Mouse (Mus musculus) midbrain, embryonic 12.5 days (tissue): ENCODE data around the gene Cfap157. TPM values are rescaled to one million over a fixed set of nuclear protein-coding genes. Genes with fewer than 3 reads are reported as not detected.

Source experiments
- ATAC-seq: fragments of 200-750 bp; cut with Nextera tagmentation; 2 replicates; pipeline ENCODE4 v1.8.0; 2017; ENCODE audit warnings: low read depth, moderate TSS enrichment, moderate library complexity; ENCODE audit not compliant: low FRiP score
- H3K27ac ChIP-seq: fragments of 300-500 bp; sonication (generic); replicated peaks from 2 replicates; pipeline ENCODE4 v1.5.1; 2016; ENCODE audit warnings: mild to moderate bottlenecking
- H3K27me3 ChIP-seq: fragments of 300-500 bp; sonication (generic); 2 replicates; pipeline ENCODE4 v1.6.1; 2016; ENCODE audit warnings: mild to moderate bottlenecking
- H3K36me3 ChIP-seq: fragments of 300-500 bp; sonication (generic); 2 replicates; pipeline ENCODE4 v1.6.1; 2016
- H3K4me1 ChIP-seq: fragments of 300-500 bp; sonication (generic); 2 replicates; pipeline ENCODE4 v1.6.1; 2016
- H3K4me2 ChIP-seq: fragments of 300-500 bp; sonication (generic); replicated peaks from 2 replicates; pipeline ENCODE4 v1.6.1; 2016; ENCODE audit warnings: mild to moderate bottlenecking, moderate library complexity
- H3K4me3 ChIP-seq: fragments of 300-500 bp; sonication (generic); 2 replicates; pipeline ENCODE4 v1.5.1; 2016; ENCODE audit warnings: mild to moderate bottlenecking
- H3K9ac ChIP-seq: fragments of 300-500 bp; sonication (generic); replicated peaks from 2 replicates; pipeline ENCODE4 v1.6.1; 2016; ENCODE audit warnings: mild to moderate bottlenecking, moderate library complexity
- H3K9me3 ChIP-seq: fragments of 300-500 bp; sonication (generic); 2 replicates; pipeline ENCODE4 v1.6.1; 2016; ENCODE audit warnings: mild to moderate bottlenecking
- WGBS: fragments of 180-500 bp; shearing (Covaris S2); methylation state at CpG from one replicate; pipeline ENCODE4 v1.1.7; 2016; 5-methylcytosine and 5-hydroxymethylcytosine counted together
- polyA plus RNA-seq: library from polyadenylated mRNA; unstranded; fragments of >200 nt; fragmentation: Nextera tagmentation; extraction: Ambion mirVana; gene quantifications from 2 replicates; pipeline ENCODE4 v1.2.1, GENCODE M21; 2016

Gene Cfap157
- polyA plus RNA-seq, 1 experiment from 2014 or later: 0.64 TPM

GRCm38 (mm10) chr2:32742173-32742531 lies 42.1 kb downstream of the Cfap157 start:
- Histone ChIP-seq H3K4me2 (peak overlapping the region; percentile 99), H3K27me3 (0 out of 2 replicates have a peak, but pooled peaks cover 9% of the 10 kb centered on the region), H3K9ac (peak overlapping the region; percentile 86), H3K4me1 (peaks cover 32% of the 10 kb centered on the region), H3K36me3 (peaks cover 23% of the 10 kb centered on the region), H3K27ac (peak overlapping the region; percentile 87), H3K4me3 (peak overlapping the region; percentile 87), H3K9me3 (no peaks in the 10 kb centered on the region)
- WGBS: 6% methylated on average over 17 of the region's 18 CpGs
- peak; percentile 92 for ATAC-seq

- H3K4me3 ChIP-seq: peak overlapping the region; percentile 87
- 2% methylated on average over 47 of the region's 58 CpGs for WGBS
- no peaks in the 10 kb centered on the region for H3K9me3 ChIP-seq
- 0 out of 2 replicates have a peak, but pooled peaks cover 9% of the 10 kb centered on the region for H3K27me3 ChIP-seq
- peaks cover 17% of the 10 kb centered on the region for H3K36me3 ChIP-seq
- peak overlapping the region; percentile 86 for H3K9ac ChIP-seq
- H3K27ac ChIP-seq: peak overlapping the region; percentile 87
- H3K4me1 ChIP-seq: peaks cover 32% of the 10 kb centered on the region
- peak; percentile 83 for ATAC-seq
- peak overlapping the region; percentile 99 for H3K4me2 ChIP-seq
Observed at GRCm38 (mm10) chr2:32741273-32742172, 42.7 kb downstream of the Cfap157 start.

GRCm38 (mm10) chr2:32740916-32741272 lies 43.3 kb downstream of the Cfap157 start, which contains the start of gene 6330409D20Rik:
Gene 6330409D20Rik (minus strand): TSS chr2:32741016.
- WGBS: 5% methylated on average over 11 of the region's 11 CpGs

GRCm38 (mm10) chr2:32739311-32739710 lies 44.9 kb downstream of the Cfap157 start:
- ATAC-seq: no peak
- H3K4me3 ChIP-seq: no peak overlapping the region
- 0 out of 2 replicates have a peak overlapping the region, but pooled peaks have one; percentile 8 for H3K9ac ChIP-seq
- no peak overlapping the region for H3K4me2 ChIP-seq
- no peak overlapping the region for H3K27ac ChIP-seq
- no peaks in the 10 kb centered on the region for H3K9me3 ChIP-seq
- WGBS: 87% methylated on average over 4 of the region's 4 CpGs
- H3K36me3 ChIP-seq: no peaks in the 10 kb centered on the region
- H3K4me1 ChIP-seq: peaks cover 37% of the 10 kb centered on the region
- 0 out of 2 replicates have a peak, but pooled peaks cover 9% of the 10 kb centered on the region for H3K27me3 ChIP-seq

More at GRCm38 (mm10) chr2:32740916-32741272, 43.3 kb downstream of the Cfap157 start, which contains the start of gene 6330409D20Rik:
- Histone ChIP-seq H3K27me3 (0 out of 2 replicates have a peak, but pooled peaks cover 9% of the 10 kb centered on the region), H3K4me1 (peaks cover 32% of the 10 kb centered on the region), H3K9ac (peak within 1 kb of the TSS; percentile 86), H3K4me2 (peak within 1 kb of the TSS; percentile 99), H3K9me3 (no peaks in the 10 kb centered on the region), H3K4me3 (peak within 1 kb of the TSS; percentile 87), H3K27ac (peak within 1 kb of the TSS; percentile 87), H3K36me3 (peaks cover 10% of the 10 kb centered on the region)
- ATAC-seq: no peak

GRCm38 (mm10) chr2:32737008-32737407 lies 47.2 kb downstream of the Cfap157 start:
- Histone ChIP-seq H3K36me3 (no peaks in the 10 kb centered on the region), H3K9me3 (no peaks in the 10 kb centered on the region), H3K27ac (no peak overlapping the region), H3K9ac (no peak overlapping the region; the same call in 1 of the 2 replicates), H3K4me3 (no peak overlapping the region), H3K4me2 (no peak overlapping the region), H3K27me3 (no peaks in the 10 kb centered on the region), H3K4me1 (peaks cover 23% of the 10 kb centered on the region)
- WGBS: 41% methylated on average over 6 of the region's 6 CpGs
- ATAC-seq: no peak

GRCm38 (mm10) chr2:32736306-32736829 lies 47.9 kb downstream of the Cfap157 start:
- no peak overlapping the region; the same call in 1 of the 2 replicates for H3K9ac ChIP-seq
- ATAC-seq: no peak
- no peak overlapping the region for H3K27ac ChIP-seq
- no peaks in the 10 kb centered on the region for H3K9me3 ChIP-seq
- H3K4me3 ChIP-seq: no peak overlapping the region
- peaks cover 17% of the 10 kb centered on the region for H3K4me1 ChIP-seq
- 41% methylated on average over 3 of the region's 3 CpGs for WGBS
- no peaks in the 10 kb centered on the region for H3K27me3 ChIP-seq
- H3K4me2 ChIP-seq: no peak overlapping the region
- H3K36me3 ChIP-seq: no peaks in the 10 kb centered on the region

GRCm38 (mm10) chr2:32734933-32735332 lies 49.3 kb downstream of the Cfap157 start:
- WGBS: 60% methylated on average over 4 of the region's 4 CpGs
- Histone ChIP-seq H3K4me3 (no peak overlapping the region), H3K9me3 (no peaks in the 10 kb centered on the region), H3K9ac (no peak overlapping the region), H3K4me1 (peaks cover 6% of the 10 kb centered on the region; the same call in 1 of the 2 replicates), H3K36me3 (no peaks in the 10 kb centered on the region), H3K27me3 (no peaks in the 10 kb centered on the region), H3K27ac (0 out of 2 replicates have a peak overlapping the region, but pooled peaks have one; percentile 25), H3K4me2 (no peak overlapping the region)
- ATAC-seq: no peak

GRCm38 (mm10) chr2:32734480-32734879 lies 49.7 kb downstream of the Cfap157 start:
- ATAC-seq: no peak
- peaks cover 6% of the 10 kb centered on the region; the same call in 1 of the 2 replicates for H3K4me1 ChIP-seq
- H3K9ac ChIP-seq: no peak overlapping the region

GRCm38 (mm10) chr2:32732695-32733094 lies 51.5 kb downstream of the Cfap157 start:
- ATAC-seq: no peak
- Histone ChIP-seq H3K4me2 (no peak overlapping the region), H3K4me1 (peaks cover 6% of the 10 kb centered on the region; the same call in 1 of the 2 replicates), H3K27ac (no peak overlapping the region), H3K27me3 (no peaks in the 10 kb centered on the region), H3K9ac (no peak overlapping the region), H3K4me3 (no peak overlapping the region), H3K9me3 (no peaks in the 10 kb centered on the region), H3K36me3 (no peaks in the 10 kb centered on the region)
- WGBS: 80% methylated on average over 6 of the region's 6 CpGs

More at GRCm38 (mm10) chr2:32734480-32734879, 49.7 kb downstream of the Cfap157 start:
- 0 out of 2 replicates have a peak overlapping the region, but pooled peaks have one; percentile 25 for H3K27ac ChIP-seq
- H3K36me3 ChIP-seq: no peaks in the 10 kb centered on the region
- WGBS: 27% methylated on average over 4 of the region's 4 CpGs
- H3K27me3 ChIP-seq: no peaks in the 10 kb centered on the region
- H3K4me3 ChIP-seq: no peak overlapping the region
- H3K9me3 ChIP-seq: no peaks in the 10 kb centered on the region
- H3K4me2 ChIP-seq: no peak overlapping the region

GRCm38 (mm10) chr2:32731911-32732310 lies 52.3 kb downstream of the Cfap157 start:
- ATAC-seq: no peak

GRCm38 (mm10) chr2:32730854-32731253 lies 53.4 kb downstream of the Cfap157 start:
- Histone ChIP-seq H3K4me1 (peaks cover 9% of the 10 kb centered on the region; the same call in 1 of the 2 replicates), H3K4me2 (no peak overlapping the region), H3K4me3 (no peak overlapping the region), H3K9ac (no peak overlapping the region), H3K9me3 (no peaks in the 10 kb centered on the region), H3K36me3 (no peaks in the 10 kb centered on the region), H3K27me3 (no peaks in the 10 kb centered on the region), H3K27ac (no peak overlapping the region)
- WGBS: 56% methylated on average over 11 of the region's 11 CpGs
- no peak for ATAC-seq

More at GRCm38 (mm10) chr2:32731911-32732310, 52.3 kb downstream of the Cfap157 start:
- WGBS: 80% methylated on average over 4 of the region's 4 CpGs
- H3K36me3 ChIP-seq: no peaks in the 10 kb centered on the region
- no peak overlapping the region for H3K27ac ChIP-seq
- H3K9me3 ChIP-seq: no peaks in the 10 kb centered on the region
- H3K4me3 ChIP-seq: no peak overlapping the region
- H3K9ac ChIP-seq: no peak overlapping the region
- peaks cover 9% of the 10 kb centered on the region; the same call in 1 of the 2 replicates for H3K4me1 ChIP-seq
- no peaks in the 10 kb centered on the region for H3K27me3 ChIP-seq
- H3K4me2 ChIP-seq: no peak overlapping the region

- no peak overlapping the region for H3K9ac ChIP-seq
- ATAC-seq: no peak
- H3K27ac ChIP-seq: no peak overlapping the region
- WGBS: 85% methylated on average over 4 of the region's 4 CpGs
- H3K27me3 ChIP-seq: no peaks in the 10 kb centered on the region
- no peaks in the 10 kb centered on the region for H3K9me3 ChIP-seq
- peaks cover 6% of the 10 kb centered on the region; the same call in 1 of the 2 replicates for H3K4me1 ChIP-seq
- no peak overlapping the region for H3K4me3 ChIP-seq
- H3K4me2 ChIP-seq: no peak overlapping the region
- H3K36me3 ChIP-seq: no peaks in the 10 kb centered on the region
Observed at GRCm38 (mm10) chr2:32729547-32729946, 54.7 kb downstream of the Cfap157 start.
